Mouse (Mus musculus): ENCODE data around the gene Gas7.

Gas7 gene

DNA sequence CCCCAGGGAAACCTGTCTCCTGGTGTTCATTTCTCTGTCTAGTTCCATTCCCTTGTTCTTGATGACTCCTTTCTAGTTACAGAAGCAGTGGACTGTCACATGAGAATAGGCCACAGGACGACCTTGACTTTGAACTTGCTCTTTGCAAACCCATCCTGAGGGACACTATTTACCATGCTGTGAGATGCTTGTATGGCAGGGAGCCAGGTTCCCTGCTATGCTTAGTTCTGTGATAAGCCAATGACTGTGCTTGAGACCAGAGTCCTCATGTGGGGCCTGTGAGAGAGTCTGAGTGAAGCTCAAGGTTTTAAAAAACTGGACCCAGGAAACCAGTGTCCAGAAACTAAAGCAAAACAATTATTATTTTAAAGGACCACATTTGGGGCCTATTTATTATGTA is 81.2 kb downstream of the Gas7 start:
- DNase-seq, result no peak

DNA sequence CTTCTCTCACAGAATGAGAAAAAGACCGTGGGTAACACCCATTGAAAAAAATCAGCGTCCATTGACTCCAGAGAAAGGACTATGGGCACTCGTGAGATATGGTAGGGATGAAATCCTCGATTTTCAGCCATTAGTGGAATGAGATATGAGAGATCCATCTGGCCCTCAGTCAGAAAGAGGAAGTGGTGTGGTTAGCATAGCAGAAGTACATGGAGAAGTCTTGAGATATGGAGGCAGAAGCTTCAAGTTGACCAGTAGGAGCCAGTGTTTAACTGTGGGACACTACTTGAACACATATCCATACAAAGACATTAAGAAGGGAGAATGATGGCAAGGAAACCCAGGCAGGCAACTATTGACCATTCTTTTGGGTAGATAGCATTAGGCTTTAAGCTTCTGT is 82.1 kb downstream of the Gas7 start:
- DNase-seq, result no peak

DNA sequence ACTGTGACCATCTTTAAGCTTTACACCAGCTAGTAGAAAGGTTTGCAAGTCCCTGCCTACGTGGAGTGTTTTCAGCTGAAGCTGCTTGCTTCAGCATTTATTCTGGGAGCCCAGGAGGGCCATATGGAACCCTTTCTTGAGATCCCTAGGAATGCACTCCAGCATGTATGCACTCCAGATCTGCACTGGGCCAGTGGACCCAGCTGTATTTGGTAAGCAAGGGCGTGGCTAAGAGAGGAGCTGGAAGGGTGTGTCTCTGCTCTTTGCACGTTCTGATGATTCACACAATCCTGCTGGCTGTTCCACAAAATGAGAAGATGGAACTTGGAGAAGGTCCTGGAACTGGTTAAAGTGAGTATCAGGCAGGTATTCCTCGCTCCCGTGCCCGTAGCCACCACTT is 83.3 kb downstream of the Gas7 start:
- peak in 1 of 2 experiments; percentile 43 for DNase-seq

DNA sequence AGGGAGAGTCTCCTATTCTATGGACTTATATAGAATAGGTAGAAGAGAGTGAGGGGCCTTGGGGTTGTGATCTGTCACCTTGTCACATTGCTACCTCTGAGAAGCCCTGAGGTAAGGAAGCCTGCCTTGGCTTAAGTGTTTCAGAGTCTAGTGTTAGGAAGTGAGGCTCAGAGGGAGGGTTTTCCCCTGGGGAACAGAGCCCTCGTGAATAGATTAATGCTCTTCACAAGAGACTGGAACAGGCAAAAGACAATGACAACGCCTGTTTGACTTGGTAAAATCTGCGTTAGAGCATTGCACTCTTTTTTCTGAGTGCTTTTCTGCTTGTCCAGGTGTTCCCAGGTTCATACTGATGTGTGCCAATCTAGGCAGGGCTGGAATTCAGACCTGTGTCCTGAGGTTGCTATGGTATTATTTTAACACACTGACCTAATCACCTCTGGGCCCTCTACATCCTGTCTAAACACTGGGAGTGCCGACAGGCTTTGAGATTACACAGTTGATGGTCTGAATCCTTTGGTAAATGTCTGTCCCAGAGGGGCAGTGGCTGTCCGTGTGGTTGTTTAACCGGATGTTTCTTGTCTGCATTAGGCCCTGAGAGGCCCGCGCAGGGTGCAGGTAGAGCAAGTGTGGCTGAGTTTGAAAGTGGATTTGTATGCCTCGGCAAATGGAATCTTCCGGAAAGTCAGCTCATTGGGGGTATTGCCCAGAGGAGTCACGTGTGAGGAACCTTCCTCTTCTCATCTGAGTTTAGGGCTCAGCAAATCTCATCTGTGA is 89.6 kb downstream of the Gas7 start:
- DNase-seq, result no peak

DNA sequence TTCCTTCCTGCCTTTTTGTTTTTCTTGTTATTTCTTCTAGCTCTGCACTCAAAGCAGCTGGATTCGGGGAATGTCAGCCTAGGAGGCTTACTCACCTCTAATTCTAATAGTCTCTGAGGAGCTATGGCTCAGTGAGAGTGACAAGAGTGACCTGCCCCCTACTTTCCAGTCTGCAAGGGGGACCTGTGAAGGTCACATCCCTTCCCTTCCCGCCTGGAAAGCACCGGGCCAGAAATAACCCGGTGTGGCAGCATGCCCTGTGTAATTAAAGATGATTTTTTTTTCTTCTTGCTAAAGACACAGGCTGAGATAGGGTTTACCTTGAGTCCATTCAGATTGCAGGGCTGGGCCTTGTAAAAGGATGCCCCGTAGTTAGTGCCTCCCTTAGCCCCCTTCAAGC is 91.3 kb downstream of the Gas7 start:
- no peak for DNase-seq

DNA sequence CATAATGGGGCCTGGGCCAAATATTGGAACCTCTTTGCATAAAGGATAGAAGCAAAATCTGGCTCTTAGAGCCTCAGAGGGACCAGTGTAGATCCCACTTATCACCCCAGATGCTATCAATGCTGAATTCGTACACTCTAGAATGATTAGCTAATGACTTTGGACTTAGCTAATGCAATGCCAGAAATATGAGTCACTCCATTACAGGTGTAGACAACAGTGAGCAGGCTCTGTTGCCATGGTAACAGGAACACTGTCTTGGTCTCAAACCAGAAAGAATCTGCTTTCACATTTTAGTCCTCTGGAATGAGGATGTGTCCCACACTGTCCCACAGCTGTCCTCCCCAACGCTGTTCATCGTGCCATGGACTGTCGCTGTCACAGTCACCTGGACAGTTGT is 94.1 kb downstream of the Gas7 start:
- DNase-seq, result no peak

DNA sequence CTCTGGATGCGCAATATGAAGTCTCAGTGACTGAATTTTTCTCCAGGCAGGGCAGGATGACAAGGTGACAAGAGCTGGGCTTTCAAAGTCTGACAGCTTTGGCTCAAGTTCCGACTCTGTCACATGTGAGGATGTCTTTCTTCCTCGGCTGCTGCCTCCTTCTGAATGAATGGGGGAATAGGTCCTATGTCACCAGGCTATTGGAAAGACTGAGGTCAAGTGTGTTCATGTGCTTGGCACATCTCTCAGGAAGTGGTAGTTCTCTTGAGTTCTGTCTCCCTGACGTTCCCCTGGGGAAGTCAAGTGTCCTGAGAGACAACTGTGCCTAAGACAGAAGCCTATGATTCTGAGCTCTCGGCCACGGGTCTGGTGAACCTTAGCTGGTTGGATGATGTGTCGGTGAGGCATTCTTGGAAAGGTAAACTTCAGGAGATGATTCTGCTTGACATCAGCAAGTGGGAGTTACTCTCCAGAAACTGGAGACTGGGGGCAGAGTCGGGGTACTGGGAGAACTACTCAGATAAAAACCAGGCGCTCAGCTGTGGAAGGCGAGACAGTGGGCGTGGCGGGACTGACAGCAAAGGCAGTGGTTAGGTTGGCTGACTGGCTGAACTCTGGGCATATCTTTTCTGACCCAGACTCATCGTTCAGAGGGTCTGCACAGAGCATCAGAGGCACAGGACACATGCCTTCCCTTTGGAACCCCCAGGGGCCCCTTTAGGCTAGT is 94.7 kb downstream of the Gas7 start:
- DNase-seq, result no peak

DNA sequence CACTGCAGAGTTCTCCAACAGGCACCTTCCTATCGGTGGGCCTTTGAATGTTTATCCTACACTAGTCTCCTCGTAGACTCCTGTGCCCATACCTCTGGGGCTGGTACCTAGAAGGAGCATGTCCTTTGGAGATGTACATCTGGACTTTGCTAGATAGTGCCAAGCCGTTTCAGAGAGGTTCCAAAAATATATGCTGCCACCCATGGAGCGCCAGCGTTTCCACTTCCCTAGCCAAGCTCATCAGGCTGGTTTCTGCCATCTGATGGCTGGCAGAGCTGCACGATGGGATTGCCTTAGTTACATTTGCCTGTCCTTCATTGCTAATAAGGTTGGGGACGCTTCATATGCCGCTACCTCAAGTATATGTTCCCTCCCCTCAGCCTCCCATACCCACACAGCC is 97.2 kb downstream of the Gas7 start:
- no peak for DNase-seq

DNA sequence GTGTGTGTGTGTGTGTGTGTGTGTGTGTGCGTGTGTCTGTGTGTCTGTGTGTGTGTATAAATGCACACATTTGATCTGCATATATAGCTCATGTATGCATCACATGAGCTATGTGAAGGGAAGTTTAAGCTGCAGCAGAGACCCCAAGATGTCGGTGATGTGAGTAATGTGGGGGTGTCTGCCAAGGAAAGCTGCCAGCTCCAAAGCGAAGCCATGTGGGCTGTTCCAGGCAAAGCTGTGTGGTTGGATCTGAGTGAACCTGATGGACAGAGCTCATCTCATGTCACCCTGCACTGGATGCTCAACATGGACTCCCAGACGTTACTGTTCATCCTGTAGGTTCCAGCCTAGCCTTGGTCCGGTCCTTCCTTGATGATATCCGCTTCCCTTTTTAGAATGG is 99.0 kb downstream of the Gas7 start:
- DNase-seq, result no peak

DNA sequence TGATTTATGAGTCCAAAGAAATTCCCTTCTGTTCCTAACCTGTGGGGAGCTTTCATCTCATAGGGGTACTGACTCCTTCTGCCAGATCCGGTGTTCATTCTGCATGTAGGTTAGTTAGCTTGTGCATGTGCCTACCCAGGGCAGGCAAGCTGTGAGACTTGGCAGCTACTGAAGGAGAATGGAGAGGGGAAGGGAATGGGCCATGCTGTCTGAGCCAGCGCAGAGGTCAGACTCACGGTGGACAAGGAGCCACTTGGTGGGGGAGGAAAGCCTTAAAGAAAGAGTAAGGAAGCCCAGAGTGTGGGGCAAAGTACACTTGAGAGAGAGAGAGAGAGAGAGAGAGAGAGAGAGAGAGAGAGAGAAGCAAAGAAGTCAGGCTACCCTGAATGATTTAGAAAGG is 101.1 kb downstream of the Gas7 start:
- no peak for DNase-seq

DNA sequence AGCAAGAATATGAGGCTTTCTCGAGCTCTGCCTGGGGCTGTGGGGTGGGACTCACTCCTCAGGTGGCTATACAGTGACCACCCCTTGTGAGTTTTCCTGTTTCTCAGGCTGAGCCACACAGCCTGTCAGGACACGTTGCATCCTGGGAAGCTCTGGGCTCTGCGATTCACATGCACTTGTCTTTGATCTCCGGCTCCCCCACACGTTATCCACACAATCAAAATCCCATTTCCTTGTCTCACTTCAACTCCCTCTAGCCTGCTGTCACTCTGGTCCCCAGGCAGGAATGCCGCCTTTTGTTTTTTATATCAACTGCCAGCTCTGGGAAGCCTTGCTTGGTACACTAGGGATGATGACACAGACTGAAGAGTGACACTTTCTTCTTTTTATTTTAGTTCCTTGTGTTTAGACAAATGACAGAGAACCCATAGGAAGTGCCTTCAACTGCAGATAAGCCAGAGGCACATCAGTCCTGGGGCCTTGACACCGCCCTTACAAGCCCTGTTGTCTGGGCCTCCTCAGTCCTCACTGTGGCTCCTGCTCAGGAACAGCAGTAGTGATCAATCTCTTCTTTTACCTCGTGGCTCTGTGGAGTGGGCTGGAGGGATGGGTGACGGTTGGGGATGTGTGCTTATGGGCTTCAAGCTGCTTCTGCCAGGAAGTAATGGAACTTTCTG is 103.7 kb downstream of the Gas7 start:
- no peak for DNase-seq

DNA sequence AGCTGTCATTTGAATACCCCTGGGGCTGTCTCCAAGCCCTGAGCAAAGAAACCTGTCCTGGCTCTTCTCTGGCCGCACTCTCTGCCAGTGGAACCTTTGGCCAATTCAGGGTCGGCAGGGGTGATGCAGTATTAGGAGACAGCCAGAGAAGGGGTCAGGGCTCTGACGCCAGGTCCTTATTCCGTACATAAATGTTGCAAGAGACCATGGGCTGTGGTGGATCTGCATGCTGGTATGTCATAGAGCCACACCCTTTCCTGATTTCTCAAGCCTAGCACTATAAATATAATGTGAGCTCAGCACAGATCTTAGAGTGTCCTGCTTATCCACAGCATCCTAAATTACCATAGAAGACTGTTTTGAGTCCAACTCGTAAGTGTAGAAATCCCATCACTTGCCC is 104.3 kb downstream of the Gas7 start:
- peak; percentile 51 to 57 for DNase-seq

DNA sequence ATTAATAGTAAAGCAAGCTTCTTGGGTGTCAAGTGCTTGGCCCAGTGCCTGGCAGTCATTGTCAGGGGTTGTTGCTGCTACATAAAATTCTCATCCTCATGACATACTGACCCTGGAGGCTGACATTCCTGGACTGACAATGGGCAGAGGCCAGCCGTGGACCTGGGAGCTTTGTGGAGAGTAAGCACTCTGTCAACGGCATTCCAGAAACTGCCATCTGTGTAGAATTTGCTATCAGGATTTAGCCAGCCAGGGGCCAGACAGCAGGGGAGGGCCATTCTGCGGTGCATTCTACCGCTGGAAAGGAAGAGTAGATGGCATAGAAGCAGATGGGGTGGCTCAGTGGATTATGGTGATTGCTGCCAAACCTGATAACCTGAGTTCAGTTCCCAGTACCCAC is 106.4 kb downstream of the Gas7 start:
- DNase-seq, result no peak

DNA sequence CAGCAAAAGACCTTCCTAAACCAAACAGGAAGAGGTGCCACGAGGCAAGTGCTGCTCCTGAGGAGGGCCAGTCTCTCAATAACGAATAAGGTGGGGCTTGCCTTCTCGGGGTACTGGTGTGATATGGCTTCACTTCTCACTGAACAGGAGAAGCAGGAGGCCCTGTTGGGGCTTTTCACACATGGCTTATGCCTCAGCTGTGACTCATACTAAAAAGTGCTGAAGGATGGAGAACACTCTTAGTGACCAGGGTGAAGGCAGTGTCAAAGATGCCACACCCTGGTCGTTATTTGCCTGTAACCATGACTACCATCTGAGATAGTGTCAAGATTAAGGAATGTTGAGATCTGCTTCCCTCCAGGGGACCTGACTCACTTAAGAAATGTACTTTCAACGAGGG is 107.9 kb downstream of the Gas7 start:
- DNase-seq, result peak in 1 of 2 experiments; percentile 15

DNA sequence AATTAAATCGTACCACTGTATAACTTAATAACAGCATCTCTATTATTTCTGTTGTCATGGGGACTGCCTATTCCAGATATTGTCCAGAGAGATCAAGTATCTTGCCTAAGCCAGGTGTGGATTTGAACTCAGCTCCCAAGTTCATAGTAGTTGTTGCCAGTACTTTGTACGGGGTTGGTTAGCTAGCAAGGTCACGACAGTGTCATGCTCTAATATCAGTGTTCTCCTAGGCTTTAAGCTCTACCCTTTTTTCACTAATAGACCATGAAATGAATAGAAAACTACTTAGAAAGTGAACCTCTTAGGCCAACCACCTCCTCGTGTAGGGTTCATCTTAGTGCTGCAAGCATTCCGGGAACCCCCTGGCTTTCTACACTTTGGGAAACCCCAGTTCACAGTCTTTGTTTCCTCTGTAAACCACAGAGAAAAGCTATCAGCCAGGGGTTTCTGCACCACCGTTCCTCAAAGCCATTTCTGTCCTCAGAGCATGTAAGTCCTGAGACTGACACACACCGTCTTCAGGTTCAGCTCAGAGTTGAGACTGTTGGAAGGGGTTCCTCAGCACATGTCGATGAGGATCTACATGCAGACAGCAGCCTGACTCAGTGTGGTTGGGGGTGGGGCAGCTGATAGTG is 108.9 kb downstream of the Gas7 start:
- no peak for DNase-seq

DNA sequence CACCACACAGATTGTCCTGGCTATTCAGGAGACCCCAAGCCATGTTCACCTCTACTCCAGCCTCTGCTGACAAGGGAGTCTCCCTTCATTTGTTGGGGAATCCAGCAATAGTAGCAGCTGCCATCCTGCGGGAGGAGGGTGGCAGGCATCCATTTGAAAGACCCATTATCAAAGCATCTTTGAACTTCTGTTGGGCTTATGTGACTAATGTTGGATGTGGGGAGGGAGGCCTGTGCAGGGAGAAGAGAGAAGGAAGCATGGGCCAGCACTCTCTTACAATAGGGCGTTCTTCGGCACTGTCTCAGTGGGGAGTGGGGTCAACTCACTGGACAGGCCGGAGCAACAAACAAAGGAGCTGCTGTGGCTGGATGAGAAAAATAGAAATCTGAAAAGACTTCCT is 110.3 kb downstream of the Gas7 start:
- no peak for DNase-seq

DNA sequence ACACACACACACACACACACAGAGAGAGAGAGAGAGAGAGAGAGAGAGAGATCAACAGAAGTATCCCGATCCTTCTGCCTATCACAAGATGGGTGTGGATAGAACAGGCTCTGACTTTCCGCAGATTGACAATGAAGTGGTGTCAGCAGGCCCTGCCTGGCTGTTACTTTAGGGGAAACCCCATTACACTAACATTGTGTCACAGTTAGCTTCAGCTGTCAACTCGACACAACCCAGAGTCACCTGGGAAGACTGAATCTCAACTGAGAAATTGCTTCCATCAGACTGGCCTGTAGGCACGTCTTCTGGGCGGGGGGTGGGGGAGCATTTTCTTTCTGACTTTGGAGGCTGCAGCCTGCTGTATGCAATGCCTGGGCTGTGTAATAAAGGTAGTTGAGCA is 111.5 kb downstream of the Gas7 start:
- DNase-seq, result no peak

DNA sequence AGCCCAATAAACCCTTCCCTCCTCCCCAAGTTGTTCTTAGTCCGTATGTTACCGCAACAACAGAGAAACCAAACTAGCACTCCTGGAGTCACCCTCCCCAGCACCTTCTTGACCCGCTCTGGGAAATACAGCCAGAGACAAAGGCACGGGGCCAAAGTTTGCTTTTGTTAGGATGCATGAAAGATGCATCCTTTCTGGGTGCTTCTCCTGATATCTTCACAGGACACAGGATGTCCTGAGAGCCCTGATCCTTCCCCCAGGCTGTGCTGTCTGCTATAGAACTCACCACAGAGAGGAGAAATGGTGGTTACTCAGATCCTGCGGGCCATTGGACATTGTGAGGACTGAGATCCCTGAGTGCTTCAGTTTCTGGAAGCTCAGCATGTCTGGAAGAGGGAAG is 111.9 kb downstream of the Gas7 start:
- no peak for DNase-seq

DNA sequence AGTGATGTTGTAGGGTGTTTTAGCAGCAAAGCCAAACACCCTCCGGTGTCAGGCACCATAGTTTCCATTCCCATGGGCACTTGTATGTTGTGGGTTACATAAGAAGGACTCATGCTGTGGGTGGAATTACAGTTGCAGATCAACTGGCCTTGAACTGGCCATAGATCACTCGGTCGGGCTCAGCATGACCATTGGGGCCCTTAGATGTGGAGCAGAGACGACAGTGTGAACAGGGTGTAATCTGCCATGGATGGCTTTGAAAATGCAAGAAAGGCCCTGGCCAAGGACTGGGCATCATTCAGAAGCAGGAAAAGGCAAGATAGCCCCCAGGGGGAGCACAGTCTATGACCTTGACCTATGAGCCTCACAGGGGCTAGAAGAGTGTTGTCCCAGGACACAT is 112.8 kb downstream of the Gas7 start:
- no peak for DNase-seq

DNA sequence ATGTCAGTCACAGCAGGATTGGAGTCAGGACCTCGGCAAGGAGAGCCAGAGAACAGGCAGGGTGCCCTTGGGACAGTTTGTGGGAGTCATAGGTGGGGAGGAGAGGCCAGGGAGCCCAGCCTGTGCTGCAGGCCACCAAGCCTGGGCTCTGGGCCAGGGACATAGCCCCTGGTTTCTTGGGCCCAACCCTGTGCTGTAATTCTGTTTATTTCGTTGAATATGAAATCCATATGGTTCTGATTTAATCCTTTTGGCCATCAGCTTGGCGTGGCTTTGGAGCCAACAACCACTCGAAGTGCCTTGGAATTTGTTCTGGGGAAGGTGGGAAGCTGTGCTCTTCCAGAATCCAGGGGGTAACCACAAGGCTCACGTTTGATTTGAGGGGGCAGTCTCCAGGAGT is 113.6 kb downstream of the Gas7 start:
- no peak for DNase-seq

DNA sequence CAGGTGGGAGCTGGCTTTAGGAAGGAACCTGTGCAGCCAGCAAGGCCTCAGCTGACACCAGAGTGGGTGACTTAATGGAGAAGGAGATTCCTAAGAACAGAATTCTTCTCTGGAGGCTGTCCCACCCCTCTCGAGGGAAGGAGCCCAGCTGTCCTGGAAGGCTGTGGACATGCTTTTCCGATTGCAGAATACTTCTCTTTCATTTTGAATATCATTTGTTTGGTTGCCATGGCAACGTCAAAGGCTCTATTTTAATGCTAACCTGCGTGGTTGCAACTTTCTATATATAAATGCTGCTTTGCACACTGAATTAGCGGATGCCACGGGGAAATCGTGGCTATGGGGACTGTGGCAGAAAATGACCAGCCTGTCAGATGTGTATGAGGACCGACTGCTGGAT is 115.7 kb downstream of the Gas7 start:
- peak; percentile 27 to 48 for DNase-seq

DNA sequence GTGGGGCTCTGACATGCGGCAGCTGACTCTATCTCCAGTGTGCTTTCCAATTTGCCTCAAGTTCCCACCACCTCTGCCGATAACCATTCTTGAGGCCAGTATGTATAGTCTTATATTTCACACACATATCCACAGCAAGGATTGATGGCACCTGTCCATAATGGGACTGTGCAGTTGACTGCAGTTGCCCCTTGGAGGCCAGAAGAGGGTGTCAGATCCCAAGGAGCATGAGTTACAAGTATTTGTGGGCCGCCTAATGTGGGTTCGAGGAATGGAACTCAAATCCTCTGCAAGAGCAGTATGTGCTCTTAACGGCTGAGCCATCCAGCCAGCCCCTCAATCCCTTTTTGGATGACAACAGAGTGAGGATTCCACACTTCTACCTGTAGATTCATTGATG is 119.1 kb downstream of the Gas7 start:
- DNase-seq, result no peak

DNA sequence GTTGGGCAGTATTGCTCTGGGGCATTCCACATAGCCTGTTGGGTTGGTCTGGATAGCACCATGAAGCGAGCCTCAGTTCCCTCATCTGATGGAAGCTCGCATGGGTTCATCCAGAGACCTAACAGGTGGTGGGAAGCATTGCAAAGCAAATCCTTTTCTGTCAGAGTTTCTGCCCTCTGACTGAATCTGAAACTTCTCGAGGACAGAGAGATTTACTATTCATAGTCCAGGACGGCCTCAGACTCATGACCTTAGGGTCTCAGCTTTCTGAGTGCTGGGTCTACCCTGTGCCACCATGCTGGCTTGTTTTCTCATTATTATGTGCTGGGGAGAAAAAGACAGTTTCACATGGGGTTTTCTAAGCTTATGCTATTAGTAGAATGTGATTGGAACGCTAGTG is 122.2 kb downstream of the Gas7 start:
- DNase-seq, result no peak

DNA sequence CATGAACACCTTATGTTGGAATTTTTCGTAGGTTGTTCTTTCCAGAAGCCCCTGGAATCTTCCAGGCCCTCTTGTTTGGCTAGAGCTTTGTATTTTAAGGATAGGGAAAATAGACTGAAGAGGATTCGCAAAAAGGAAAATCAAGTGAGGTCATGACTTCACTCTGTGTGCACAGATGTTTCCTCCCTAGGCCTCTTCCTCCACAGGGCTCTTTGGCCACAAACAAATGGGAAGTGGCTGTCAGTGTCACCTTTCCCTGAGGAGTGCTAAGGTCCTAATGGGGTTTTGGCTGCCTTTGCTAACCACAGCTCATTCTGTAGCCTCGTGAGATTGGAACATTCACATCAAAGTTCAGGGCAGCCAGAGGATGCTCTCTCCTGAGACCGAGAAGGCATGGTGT is 122.8 kb downstream of the Gas7 start:
- no peak for DNase-seq

Measured in lung, adult 18-20 months (tissue).